Mouse (Mus musculus): ENCODE results near the gene Slc25a21. TPM values are rescaled to one million over a fixed set of nuclear protein-coding genes. Genes with fewer than 3 reads are reported as not detected.

Gene Slc25a21
- total RNA-seq, 2 experiments from 2014 or later, result 0.56 to 0.77 TPM

- DNase-seq (ENCODE audit: extremely low spot score in 1 of 2, low spot score in 2 of 2), result no peak
- intact Hi-C loops (cut with DNase I), result no loop called here
Measured at GRCm38 (mm10) chr12:56906476-56906875, 290.8 kb downstream of the Slc25a21 start.

GRCm38 (mm10) chr12:56905652-56906305 is 291.5 kb downstream of the Slc25a21 start:
- intact Hi-C loops (cut with DNase I), result no loop called here
- no peak for DNase-seq (ENCODE audit: extremely low spot score in 1 of 2, low spot score in 2 of 2)

- DNase-seq (ENCODE audit: extremely low spot score in 1 of 2, low spot score in 2 of 2), result no peak
- intact Hi-C loops (cut with DNase I), result no loop called here
Measured at GRCm38 (mm10) chr12:56905222-56905621, 292.1 kb downstream of the Slc25a21 start.

- no peak for DNase-seq (ENCODE audit: extremely low spot score in 1 of 2, low spot score in 2 of 2)
- intact Hi-C loops (cut with DNase I), result no loop called here
Measured at GRCm38 (mm10) chr12:56902774-56903456, 294.4 kb downstream of the Slc25a21 start.

GRCm38 (mm10) chr12:56897976-56898375 is 299.3 kb downstream of the Slc25a21 start:
- intact Hi-C loops (cut with DNase I), result no loop called here
- DNase-seq (ENCODE audit: extremely low spot score in 1 of 2, low spot score in 2 of 2), result no peak

GRCm38 (mm10) chr12:56897221-56897937 is 299.9 kb downstream of the Slc25a21 start:
- intact Hi-C loops (cut with DNase I), result no loop called here
- no peak for DNase-seq (ENCODE audit: extremely low spot score in 1 of 2, low spot score in 2 of 2)

- intact Hi-C loops (cut with DNase I), result no loop called here
- DNase-seq (ENCODE audit: extremely low spot score in 1 of 2, low spot score in 2 of 2), result no peak
Measured at GRCm38 (mm10) chr12:56894963-56895362, 302.3 kb downstream of the Slc25a21 start.

- intact Hi-C loops (cut with DNase I), result no loop called here
- DNase-seq (ENCODE audit: extremely low spot score in 1 of 2, low spot score in 2 of 2), result no peak
Measured at GRCm38 (mm10) chr12:56890891-56891726, 306.2 kb downstream of the Slc25a21 start.

GRCm38 (mm10) chr12:56877796-56878195 is 319.5 kb downstream of the Slc25a21 start:
- no peak for DNase-seq (ENCODE audit: extremely low spot score in 1 of 2, low spot score in 2 of 2)
- intact Hi-C loops (cut with DNase I), result no loop called here

- intact Hi-C loops (cut with DNase I), result no loop called here
- DNase-seq (ENCODE audit: extremely low spot score in 1 of 2, low spot score in 2 of 2), result no peak
Measured at GRCm38 (mm10) chr12:56876549-56876948, 320.7 kb downstream of the Slc25a21 start.

GRCm38 (mm10) chr12:56873204-56873603 is 324.1 kb downstream of the Slc25a21 start:
- intact Hi-C loops (cut with DNase I), result no loop called here
- no peak for DNase-seq (ENCODE audit: extremely low spot score in 1 of 2, low spot score in 2 of 2)

GRCm38 (mm10) chr12:56870569-56870968 is 326.7 kb downstream of the Slc25a21 start:
- no peak for DNase-seq (ENCODE audit: extremely low spot score in 1 of 2, low spot score in 2 of 2)
- intact Hi-C loops (cut with DNase I), result no loop called here

- DNase-seq (ENCODE audit: extremely low spot score in 1 of 2, low spot score in 2 of 2), result no peak
Measured at GRCm38 (mm10) chr12:56863873-56864562, 333.3 kb downstream of the Slc25a21 start.

GRCm38 (mm10) chr12:56852679-56853078 is 344.6 kb downstream of the Slc25a21 start:
- intact Hi-C loops (cut with DNase I), result no loop called here
- DNase-seq (ENCODE audit: extremely low spot score in 1 of 2, low spot score in 2 of 2), result no peak

More at GRCm38 (mm10) chr12:56863873-56864562, 333.3 kb downstream of the Slc25a21 start:
- intact Hi-C loops (cut with DNase I), result no loop called here

- intact Hi-C loops (cut with DNase I), result no loop called here
- DNase-seq (ENCODE audit: extremely low spot score in 1 of 2, low spot score in 2 of 2), result no peak
Measured at GRCm38 (mm10) chr12:56851464-56851863, 345.8 kb downstream of the Slc25a21 start.

GRCm38 (mm10) chr12:56829945-56830344 is 367.3 kb downstream of the Slc25a21 start:
- intact Hi-C loops (cut with DNase I), result no loop called here
- no peak for DNase-seq (ENCODE audit: extremely low spot score in 1 of 2, low spot score in 2 of 2)

GRCm38 (mm10) chr12:56829455-56829883 is 367.8 kb downstream of the Slc25a21 start:
- DNase-seq (ENCODE audit: extremely low spot score in 1 of 2, low spot score in 2 of 2), result no peak
- intact Hi-C loops (cut with DNase I), result no loop called here

GRCm38 (mm10) chr12:56827808-56828384 is 369.4 kb downstream of the Slc25a21 start:
- DNase-seq (ENCODE audit: extremely low spot score in 1 of 2, low spot score in 2 of 2), result no peak
- intact Hi-C loops (cut with DNase I), result no loop called here
